8 mouse cellular contexts compared by ENCODE assay signal in genomic region chr15:79687646-79688267, GRCm38 (mm10). TPM values are rescaled to one million over a fixed set of nuclear protein-coding genes. Genes with fewer than 3 reads are reported as not detected.
DNase-seq lines count a peak whose midpoint lies in the region; ATAC-seq lines count a peak whose summit lies in the region.

Josd1 (minus strand) TSS chr15:79687919.

- H3K9ac ChIP-seq in hindbrain, embryonic 13.5 days = peak within 1 kb of the TSS; percentile 96

- no peaks in the 10 kb centered on the region for H3K27me3 ChIP-seq in hindbrain, embryonic 13.5 days

- peak within 1 kb of the TSS; percentile 82 for H3K4me2 ChIP-seq in hindbrain, embryonic 13.5 days

- no peaks in the 10 kb centered on the region for H3K9me3 ChIP-seq in hindbrain, embryonic 13.5 days

- no peaks in the 10 kb centered on the region for H3K36me3 ChIP-seq in hindbrain, embryonic 13.5 days

- peak within 1 kb of the TSS; percentile 92 for H3K4me3 ChIP-seq in hindbrain, embryonic 13.5 days

- DNase-seq in NIH3T3 (ENCODE audit: low read depth) = peak; percentile 96
- DNase-seq in cerebellum, postnatal 10 days = peak; percentile 99
- DNase-seq in frontal cortex, postnatal 14 days (ENCODE audit: low spot score in 2 of 2) = peak; percentile 88 to 95
- DNase-seq in layer of hippocampus, postnatal 25 days (ENCODE audit: extremely low spot score in 1 of 2, low spot score in 1 of 2) = peak; percentile 93 to 99
- peak; percentile 95 for DNase-seq in lung, postnatal 25 days (ENCODE audit: low spot score)
- peak; percentile 91 for DNase-seq in retina, embryonic 14.5 days (ENCODE audit: low spot score)
- DNase-seq in thymus, postnatal 4 days = peak; percentile 98

- H3K27ac ChIP-seq in hindbrain, embryonic 13.5 days = peak within 1 kb of the TSS; percentile 96

- peaks cover 66% of the 10 kb centered on the region for H3K4me1 ChIP-seq in hindbrain, embryonic 13.5 days (replicated peaks)

- peak; percentile 30; the same call in 1 of the 2 replicates for ATAC-seq in hindbrain, embryonic 13.5 days (ENCODE audit: low FRiP score)

- WGBS in hindbrain, embryonic 13.5 days = under 1% methylated on average over 62 of the region's 72 CpGs

RNA-seq across cellular contexts. Expression of gene Josd1, which starts in this region (rescaled TPM):
- 19.1 and 20.2 TPM in 2 replicates for polyA plus RNA-seq in hindbrain, embryonic 13.5 days (2015; fragmentation: Nextera tagmentation; extraction: Ambion mirVana)
- total RNA-seq in layer of hippocampus, postnatal 25 days (2021) = 10 to 100 TPM; 49.4 to 53.2 TPM

Comparison
In these comparisons a context has a peak if more than half of its experiments do, and no peak if none do; other contexts are left out.
1. Peak in every context shown above with its lines: DNase-seq, ATAC-seq, H3K4me3 ChIP-seq and H3K27ac ChIP-seq.